Mouse (Mus musculus): Measurements from ENCODE around the gene Pcyt1a. TPM values are rescaled to one million over a fixed set of nuclear protein-coding genes. Genes with fewer than 3 reads are reported as not detected.

The Pcyt1a gene
- total and polyA plus RNA-seq, 3 experiments = 42.2 to 91.2 (median 89.9) TPM

- DNase-seq = peak; percentile 37
These were observed 78.6 kb downstream of the Pcyt1a start for GRCm38 (mm10) chr16:32509066-32509942.

- DNase-seq = no peak
These were observed 79.9 kb downstream of the Pcyt1a start for GRCm38 (mm10) chr16:32510399-32511337.

GRCm38 (mm10) chr16:32511338-32511734 is 80.6 kb downstream of the Pcyt1a start:
- no peak for DNase-seq

- DNase-seq = no peak
These were observed 81.2 kb downstream of the Pcyt1a start for GRCm38 (mm10) chr16:32511827-32512490.

- DNase-seq = no peak
These were observed 82.2 kb downstream of the Pcyt1a start for GRCm38 (mm10) chr16:32512921-32513320.

GRCm38 (mm10) chr16:32513401-32513800 is 82.7 kb downstream of the Pcyt1a start:
- no peak for DNase-seq

GRCm38 (mm10) chr16:32513948-32514347 is 83.2 kb downstream of the Pcyt1a start:
- no peak for DNase-seq

GRCm38 (mm10) chr16:32516006-32516962 is 85.6 kb downstream of the Pcyt1a start:
- no peak for DNase-seq

GRCm38 (mm10) chr16:32517785-32518481 is 87.2 kb downstream of the Pcyt1a start:
- DNase-seq = no peak

- no peak for DNase-seq
These were observed 89.1 kb downstream of the Pcyt1a start for GRCm38 (mm10) chr16:32519656-32520371.

- DNase-seq = no peak
These were observed 89.6 kb downstream of the Pcyt1a start for GRCm38 (mm10) chr16:32520372-32520748.

GRCm38 (mm10) chr16:32522578-32523194 is 92.0 kb downstream of the Pcyt1a start:
- DNase-seq = no peak

GRCm38 (mm10) chr16:32523462-32524243 is 92.9 kb downstream of the Pcyt1a start:
- peak; percentile 90 for DNase-seq

- peak; percentile 80 for DNase-seq
These were observed 93.5 kb downstream of the Pcyt1a start for GRCm38 (mm10) chr16:32524244-32524615.
